8 mouse cellular contexts compared by ENCODE assay signal in genomic region chrX:120292832-120293750, GRCm38 (mm10). TPM values are rescaled to one million over a fixed set of nuclear protein-coding genes. Genes with fewer than 3 reads are reported as not detected.
A peak's percentile ranks its signal among the peaks of the same experiment; 100 is the strongest.
DNase-seq lines count a peak whose midpoint lies in the region; ATAC-seq and TF ChIP-seq lines count a peak whose summit lies in the region.

No protein-coding gene starts in this region.

- DNase-seq in left cerebral cortex, adult 18-20 months (ENCODE audit: low spot score in 2 of 2), result peak; percentile 9 to 32
- no peak for DNase-seq in left cerebral cortex, adult 11 months (ENCODE audit: low spot score)
- DNase-seq in heart, postnatal 0 days (ENCODE audit: low spot score), result peak; percentile 17
- peak; percentile 74 for DNase-seq in limb, embryonic 11.5 days (ENCODE audit: low spot score)
- DNase-seq in T-cell, adult 2 months (ENCODE audit: low spot score), result no peak
- DNase-seq in gastrocnemius, postnatal 4 days (ENCODE audit: low spot score in 2 of 2), result no peak

- TF ChIP-seq CTCF in cortical plate, adult 2 months (IDR thresholded peaks at IDR 0.05; ENCODE audit: extremely low read depth, insufficient read depth, low read length), result no peak
- TF ChIP-seq CTCF in heart, postnatal 0 days (IDR thresholded peaks at IDR 0.05; ENCODE audit: low read depth), result 0 out of 2 replicates have a peak, but pooled peaks have one; percentile 6
- no peak for TF ChIP-seq CTCF in olfactory bulb, adult 2 months (IDR thresholded peaks at IDR 0.05; ENCODE audit: insufficient read depth, low read depth, low read length)

- peak overlapping the region; percentile 51 for H3K9ac ChIP-seq in heart, postnatal 0 days (replicated peaks; ENCODE audit: low read depth, low read length)
- H3K9ac ChIP-seq in limb, embryonic 11.5 days (ENCODE audit: low read length), result no peak overlapping the region

- no peaks in the 10 kb centered on the region for H3K4me1 ChIP-seq in cortical plate, adult 2 months (ENCODE audit: control insufficient read depth, insufficient read depth, low read length)
- no peaks in the 10 kb centered on the region for H3K4me1 ChIP-seq in heart, postnatal 0 days (ENCODE audit: control insufficient read depth, insufficient read depth)
- no peaks in the 10 kb centered on the region for H3K4me1 ChIP-seq in limb, embryonic 11.5 days (ENCODE audit: control insufficient read depth, insufficient read depth, low read length)
- no peaks in the 10 kb centered on the region for H3K4me1 ChIP-seq in olfactory bulb, adult 2 months (ENCODE audit: control insufficient read depth, insufficient read depth, low read length)

- peak; percentile 33; the same call in 1 of the 2 replicates for ATAC-seq in heart, postnatal 0 days (ENCODE audit: insufficient read depth, low read depth)
- ATAC-seq in limb, embryonic 11.5 days (ENCODE audit: insufficient number of reproducible peaks, low FRiP score, low TSS enrichment, low read depth), result peak; percentile 89

- H3K36me3 ChIP-seq in heart, postnatal 0 days (replicated peaks; ENCODE audit: control insufficient read depth, insufficient read depth, low read length), result no peaks in the 10 kb centered on the region
- no peaks in the 10 kb centered on the region for H3K36me3 ChIP-seq in limb, embryonic 11.5 days (ENCODE audit: control insufficient read depth, insufficient read depth, low read length)

- H3K27me3 ChIP-seq in heart, postnatal 0 days (ENCODE audit: control insufficient read depth, insufficient read depth, low read length), result 0 out of 2 replicates have a peak, but pooled peaks cover 3% of the 10 kb centered on the region
- 0 out of 2 replicates have a peak, but pooled peaks cover 9% of the 10 kb centered on the region for H3K27me3 ChIP-seq in limb, embryonic 11.5 days (ENCODE audit: control insufficient read depth, insufficient read depth, low read length)

- H3K9me3 ChIP-seq in heart, postnatal 0 days (replicated peaks; ENCODE audit: control insufficient read depth, low read length), result no peaks in the 10 kb centered on the region
- no peaks in the 10 kb centered on the region; the same call in 1 of the 2 replicates for H3K9me3 ChIP-seq in limb, embryonic 11.5 days (ENCODE audit: control insufficient read depth, low read length)

- WGBS in heart, postnatal 0 days, result 4% methylated on average over 21 of the region's 46 CpGs
- 5% methylated on average over 27 of the region's 46 CpGs for WGBS in limb, embryonic 11.5 days
- 5% methylated on average over 36 of the region's 46 CpGs for WGBS in olfactory bulb, adult 2 months

- peak overlapping the region; percentile 93 for H3K4me3 ChIP-seq in cortical plate, adult 2 months (ENCODE audit: insufficient read depth, low read length)
- H3K4me3 ChIP-seq in heart, postnatal 0 days (ENCODE audit: low read depth, low read length), result peak overlapping the region; percentile 63
- H3K4me3 ChIP-seq in limb, embryonic 11.5 days (ENCODE audit: low read depth, low read length), result peak overlapping the region; percentile 28
- peak overlapping the region; percentile 93 for H3K4me3 ChIP-seq in olfactory bulb, adult 2 months (ENCODE audit: insufficient read depth, low read depth, low read length)

- peak overlapping the region; percentile 75 for H3K4me2 ChIP-seq in heart, postnatal 0 days (ENCODE audit: low read depth, low read length)
- H3K4me2 ChIP-seq in limb, embryonic 11.5 days (ENCODE audit: low read depth, severe bottlenecking), result peak overlapping the region; percentile 43

- TF ChIP-seq EP300 in heart, postnatal 0 days (IDR thresholded peaks at IDR 0.05; ENCODE audit: low read depth), result no peak

- TF ChIP-seq POLR2A in cortical plate, adult 2 months (IDR thresholded peaks at IDR 0.05; ENCODE audit: extremely low read depth, insufficient read depth, low read length), result 0 out of 2 replicates have a peak, but pooled peaks have one; percentile 16
- TF ChIP-seq POLR2A in olfactory bulb, adult 2 months (IDR thresholded peaks at IDR 0.05; ENCODE audit: insufficient read depth, low read depth, low read length), result no peak

- H3K27ac ChIP-seq in cortical plate, adult 2 months (ENCODE audit: insufficient read depth, low read length), result peak overlapping the region; percentile 94
- no peak overlapping the region for H3K27ac ChIP-seq in heart, postnatal 0 days (ENCODE audit: low read depth)
- no peak overlapping the region for H3K27ac ChIP-seq in limb, embryonic 11.5 days (replicated peaks; ENCODE audit: low read depth, low read length)
- peak overlapping the region; percentile 83 for H3K27ac ChIP-seq in olfactory bulb, adult 2 months (ENCODE audit: insufficient read depth, low read depth, low read length)

RNA-seq across cellular contexts. Expression of gene Pcdh11x, which starts 3.0 kb away (rescaled TPM):
- total RNA-seq in left cerebral cortex, adult 18-20 months (2021), result 10 to 100 TPM; 17.0 to 17.4 TPM
- polyA plus RNA-seq in cortical plate, adult 2 months (2012; rRNA removed), result 5.5 and 6.2 TPM in 2 replicates
- 2.8 and 3.7 TPM in 2 replicates for total RNA-seq in heart, postnatal 0 days (2014; rRNA removed; ENCODE audit: low replicate concordance)
- polyA plus RNA-seq in heart, postnatal 0 days (2015; fragmentation: Nextera tagmentation; extraction: Ambion mirVana), result 0.92 and 0.96 TPM in 2 replicates
- 1.8 and 2.8 TPM in 2 replicates for polyA plus RNA-seq in limb, embryonic 11.5 days (2014; fragmentation: Nextera tagmentation; extraction: Ambion mirVana)
- polyA plus RNA-seq in olfactory bulb, adult 2 months (2012; ENCODE audit: insufficient read depth, insufficient read length, low replicate concordance, missing spikeins), result not detected in 2 replicates
- total RNA-seq in gastrocnemius, postnatal 4 days (2021), result 1 to 10 TPM in 1 of 2 experiments, under 1 TPM in 1; 0.96 to 2.1 TPM

RNA-seq across cellular contexts. Expression of gene H2afb3, which starts 19.8 kb away (rescaled TPM):
- not detected for total RNA-seq in left cerebral cortex, adult 18-20 months (2021)
- not detected in 2 replicates for polyA plus RNA-seq in cortical plate, adult 2 months (2012; rRNA removed)
- not detected in 2 replicates for total RNA-seq in heart, postnatal 0 days (2014; rRNA removed; ENCODE audit: low replicate concordance)
- polyA plus RNA-seq in heart, postnatal 0 days (2015; fragmentation: Nextera tagmentation; extraction: Ambion mirVana), result not detected in 2 replicates
- not detected in 2 replicates for polyA plus RNA-seq in limb, embryonic 11.5 days (2014; fragmentation: Nextera tagmentation; extraction: Ambion mirVana)
- polyA plus RNA-seq in olfactory bulb, adult 2 months (2012; ENCODE audit: insufficient read depth, insufficient read length, low replicate concordance, missing spikeins), result not detected in 2 replicates
- total RNA-seq in gastrocnemius, postnatal 4 days (2021), result not detected

Comparison
In these comparisons a context has a peak if more than half of its experiments do, and no peak if none do; other contexts are left out.
1. DNase-seq: peak in left cerebral cortex, adult 18-20 months (2 of 2), heart, postnatal 0 days (single experiment) and limb, embryonic 11.5 days (single experiment); none in left cerebral cortex, adult 11 months (single experiment), T-cell, adult 2 months (single experiment) and gastrocnemius, postnatal 4 days (0 of 2).
2. H3K27ac ChIP-seq: peak in cortical plate, adult 2 months (single experiment) and olfactory bulb, adult 2 months (single experiment); none in heart, postnatal 0 days (single experiment) and limb, embryonic 11.5 days (single experiment).
3. H3K4me3 ChIP-seq: peak in every context shown above with its lines; median percentile 93 in cortical plate, adult 2 months; 93 in olfactory bulb, adult 2 months; 63 in heart, postnatal 0 days; 28 in limb, embryonic 11.5 days.